Mouse (Mus musculus) colon, adult 2 months (tissue): ENCODE measurements around the gene Dmbt1. TPM values are rescaled to one million over a fixed set of nuclear protein-coding genes. Genes with fewer than 3 reads are reported as not detected.

ENCODE experiments used
- polyA plus RNA-seq: library from polyadenylated mRNA; depleted of rRNA; stranded (reverse); fragments of >200 nt; gene quantifications from 2 replicates; pipeline ENCODE4 v1.2.3, GENCODE M21; 2012; rRNA removed

The Dmbt1 gene
- 1,030 and 1,121 TPM in 2 replicates for polyA plus RNA-seq

GRCm38 (mm10) chr7:131031755-131032154, at the start of gene Dmbt1:
Dmbt1 (plus strand) TSS chr7:131032053.

GRCm38 (mm10) chr7:131146214-131146613, 114.4 kb downstream of the Dmbt1 start, which contains the start of gene 4933402N03Rik:
4933402N03Rik (minus strand) TSS chr7:131146314.

Other genes starting within 250 kb of the Dmbt1 start
- 24.0 and 31.9 TPM in 2 replicates for gene Plekha1, start 166.3 kb upstream of the Dmbt1 start, polyA plus RNA-seq
- 79.1 and 83.2 TPM in 2 replicates for gene Htra1, start 95.9 kb upstream of the Dmbt1 start, polyA plus RNA-seq
- gene 4933402N03Rik, start 114.3 kb downstream of the Dmbt1 start, polyA plus RNA-seq: not detected in 2 replicates
- gene 5430419D17Rik, start 142.3 kb downstream of the Dmbt1 start, polyA plus RNA-seq: 0.12 TPM in 1 of 2 replicates, not detected in the other